Comparison of ENCODE assay signal across 9 mouse cellular contexts in the genomic region with DNA sequence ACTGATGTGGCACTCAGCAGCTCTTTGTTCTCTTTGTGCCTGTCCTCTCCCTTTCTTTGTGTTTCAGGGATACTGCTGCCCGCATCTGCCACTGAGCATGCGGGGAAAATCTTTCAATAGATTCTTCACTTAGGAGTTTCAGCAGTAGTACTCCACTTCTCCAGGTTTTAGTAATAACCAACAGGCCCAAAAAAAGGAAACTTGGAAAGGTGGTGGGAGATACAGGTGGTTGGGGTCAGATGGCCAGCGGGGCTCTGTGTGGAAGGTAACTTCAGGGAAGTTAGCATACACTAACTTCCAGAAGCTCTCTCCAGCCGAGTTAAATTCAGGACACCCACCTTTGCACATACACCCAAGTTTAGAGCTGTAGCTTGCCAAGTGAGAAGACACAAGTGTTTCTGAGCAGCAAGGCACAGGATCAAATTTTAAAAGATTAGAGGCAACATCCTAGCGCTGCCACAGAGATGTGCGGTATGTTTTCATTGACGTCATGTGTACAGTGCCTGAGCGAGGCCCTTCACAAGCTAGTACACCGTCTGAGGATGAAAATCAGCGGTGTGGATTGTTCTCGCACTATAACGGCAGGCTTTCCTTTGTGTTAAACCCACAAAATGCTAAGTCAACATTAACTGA. TPM values are rescaled to one million over a fixed set of nuclear protein-coding genes. Genes with fewer than 3 reads are reported as not detected.
DNase-seq lines count a peak whose midpoint lies in the region; ATAC-seq lines count a peak whose summit lies in the region.
"Had no signal": no experiment of that assay in that cellular context is flagged by ENCODE, and none has a peak within 500 bp of the region (broad histone marks: within the 10 kb centered on the region; RNA-seq: fewer than 3 reads in every experiment).

No protein-coding gene starts in this region.

- ATAC-seq in kidney, embryonic 15.5 days (replicated peaks; ENCODE audit: low FRiP score), result no peak

- no peak overlapping the region for H3K9ac ChIP-seq in kidney, embryonic 15.5 days
- H3K9ac ChIP-seq: heart, embryonic 13.5 days had no signal

- H3K27ac ChIP-seq in kidney, embryonic 15.5 days, result no peak overlapping the region
- H3K27ac ChIP-seq: heart, embryonic 13.5 days had no signal

- peaks cover 38% of the 10 kb centered on the region for H3K27me3 ChIP-seq in kidney, embryonic 15.5 days
- H3K27me3 ChIP-seq in splenic B cell, adult 2 months (ENCODE audit: control insufficient read depth, insufficient read depth, low read length, poor library complexity, severe bottlenecking), result no peaks in the 10 kb centered on the region

- H3K36me3 ChIP-seq in kidney, embryonic 15.5 days, result no peaks in the 10 kb centered on the region
- no peaks in the 10 kb centered on the region for H3K36me3 ChIP-seq in splenic B cell, adult 2 months (ENCODE audit: control insufficient read depth, insufficient read depth, low read length, poor library complexity, severe bottlenecking)
- H3K36me3 ChIP-seq: heart, embryonic 13.5 days had no signal

- peaks cover 23% of the 10 kb centered on the region for H3K4me1 ChIP-seq in kidney, embryonic 15.5 days

- WGBS in kidney, embryonic 15.5 days, result 43% methylated on average over 12 of the region's 12 CpGs

- H3K4me3 ChIP-seq in kidney, embryonic 15.5 days (replicated peaks), result 0 out of 2 replicates have a peak overlapping the region, but pooled peaks have one; percentile 0

- peak; percentile 22 for DNase-seq in right cerebral cortex, postnatal 4 days
- no peak for DNase-seq in right cerebral cortex, postnatal 25 days
- peak; percentile 55 for DNase-seq in embryo, embryonic 9.5 days (ENCODE audit: extremely low spot score)
- DNase-seq in splenic B cell, adult 2 months (ENCODE audit: low read depth, low spot score), result peak; percentile 38
- DNase-seq in lung, postnatal 14 days, result no peak
- DNase-seq in spleen, adult 18-20 months, result no peak
- no peak for DNase-seq in urinary bladder, postnatal 10 days (ENCODE audit: low spot score)

- no peaks in the 10 kb centered on the region for H3K9me3 ChIP-seq in kidney, embryonic 15.5 days (replicated peaks)
- H3K9me3 ChIP-seq: heart, embryonic 13.5 days had no signal

- peak overlapping the region; percentile 95 for H3K4me2 ChIP-seq in kidney, embryonic 15.5 days

RNA-seq across cellular contexts. Expression of gene Slain1, which starts 1.3 kb away (rescaled TPM):
- polyA plus RNA-seq in kidney, embryonic 15.5 days (2015; fragmentation: Nextera tagmentation; extraction: Ambion mirVana), result 2.9 TPM in 2 replicates

Comparison
In these comparisons a context has a peak if more than half of its experiments do, and no peak if none do; other contexts are left out.
1. DNase-seq: peak in right cerebral cortex, postnatal 4 days (single experiment), embryo, embryonic 9.5 days (single experiment) and splenic B cell, adult 2 months (single experiment); none in right cerebral cortex, postnatal 25 days (single experiment), lung, postnatal 14 days (single experiment), spleen, adult 18-20 months (0 of 2) and urinary bladder, postnatal 10 days (single experiment).